Mouse (Mus musculus) kidney, adult 11 months (tissue): ENCODE results near the gene Rhod.

Source experiments
- DNase-seq: peaks from one replicate; pipeline ENCODE4 v3.0.0; 2022

The Rhod gene

GRCm38 (mm10) chr19:4449230-4449629 is 10.0 kb upstream of the Rhod start:
- DNase-seq = no peak

- DNase-seq = no peak
Observed at GRCm38 (mm10) chr19:4447445-4447844, 8.2 kb upstream of the Rhod start.

GRCm38 (mm10) chr19:4446661-4447420 is 7.6 kb upstream of the Rhod start:
- no peak for DNase-seq

GRCm38 (mm10) chr19:4442408-4442807 is 3.2 kb upstream of the Rhod start:
- DNase-seq = peak; percentile 76

GRCm38 (mm10) chr19:4441621-4442161 is 2.5 kb upstream of the Rhod start:
- DNase-seq = peak; percentile 90

- no peak for DNase-seq
Observed at GRCm38 (mm10) chr19:4441090-4441591, 1.9 kb upstream of the Rhod start.

- peak; percentile 56 for DNase-seq
Observed at GRCm38 (mm10) chr19:4440222-4440621, 990 bp upstream of the Rhod start.

- no peak for DNase-seq
Observed at GRCm38 (mm10) chr19:4438791-4439160, 456 bp downstream of the Rhod start.

GRCm38 (mm10) chr19:4437886-4438285 is 1.3 kb downstream of the Rhod start:
- no peak for DNase-seq

GRCm38 (mm10) chr19:4436254-4436653 is 3.0 kb downstream of the Rhod start:
- no peak for DNase-seq

GRCm38 (mm10) chr19:4434999-4435398 is 4.2 kb downstream of the Rhod start:
- DNase-seq = no peak

GRCm38 (mm10) chr19:4433756-4434155 is 5.5 kb downstream of the Rhod start:
- no peak for DNase-seq

GRCm38 (mm10) chr19:4430091-4430620 is 9.1 kb downstream of the Rhod start:
- DNase-seq = no peak

- DNase-seq = no peak
Observed at GRCm38 (mm10) chr19:4425610-4426366, 13.4 kb downstream of the Rhod start.

GRCm38 (mm10) chr19:4423021-4423420 is 16.2 kb downstream of the Rhod start:
- no peak for DNase-seq

GRCm38 (mm10) chr19:4422581-4422980 is 16.7 kb downstream of the Rhod start:
- DNase-seq = no peak

GRCm38 (mm10) chr19:4420153-4420910 is 18.9 kb downstream of the Rhod start:
- peak; percentile 33 for DNase-seq

- DNase-seq = no peak
Observed at GRCm38 (mm10) chr19:4419711-4420110, 19.5 kb downstream of the Rhod start.

GRCm38 (mm10) chr19:4417713-4418112 is 21.5 kb downstream of the Rhod start:
- no peak for DNase-seq

- peak; percentile 67 for DNase-seq
Observed at GRCm38 (mm10) chr19:4417183-4417582, 22.0 kb downstream of the Rhod start.

- DNase-seq = no peak
Observed at GRCm38 (mm10) chr19:4414631-4415030, 24.6 kb downstream of the Rhod start.

- no peak for DNase-seq
Observed at GRCm38 (mm10) chr19:4409062-4409461, 30.2 kb downstream of the Rhod start.

GRCm38 (mm10) chr19:4404840-4405239 is 34.4 kb downstream of the Rhod start:
- DNase-seq = no peak
